Mouse (Mus musculus): ENCODE measurements at regions not wholly inside any gene's neighbourhood (a gene's known extent, or its start where the extent isn't known, plus 50 kb on each side); places are given as distances from the start of the nearest gene placed in this dataset.

GRCm38 (mm10) chr15:60762071-60762470 lies 91.5 kb downstream of the Fam84b start:
- intact Hi-C loops (cut with DNase I) = loop anchor here (2.0 to 5.0 kb wide), 2 partner anchors 60 to 335 kb away; no protein-coding TSS in a partner anchor

GRCm38 (mm10) chr15:60760015-60760437 lies 93.6 kb downstream of the Fam84b start:
- peak; percentile 56 to 72 for DNase-seq
- intact Hi-C loops (cut with DNase I) = loop anchor here (5.0 kb wide), 1 partner anchor 62 kb away; no protein-coding TSS in a partner anchor

More at GRCm38 (mm10) chr15:60762071-60762470, 91.5 kb downstream of the Fam84b start:
- peak; percentile 16 to 31 for DNase-seq

- no peak for DNase-seq
- intact Hi-C loops (cut with DNase I) = no loop called here
Measured at GRCm38 (mm10) chr15:60754246-60754645, 99.3 kb downstream of the Fam84b start.

- intact Hi-C loops (cut with DNase I) = no loop called here
Measured at GRCm38 (mm10) chr15:60739598-60739997, 114.0 kb downstream of the Fam84b start.

GRCm38 (mm10) chr15:60738258-60738657 lies 115.3 kb downstream of the Fam84b start:
- intact Hi-C loops (cut with DNase I) = no loop called here
- DNase-seq = no peak

More at GRCm38 (mm10) chr15:60739598-60739997, 114.0 kb downstream of the Fam84b start:
- no peak for DNase-seq

GRCm38 (mm10) chr15:60732416-60732815 lies 121.2 kb downstream of the Fam84b start:
- intact Hi-C loops (cut with DNase I) = no loop called here
- no peak for DNase-seq

- no peak for DNase-seq
- intact Hi-C loops (cut with DNase I) = no loop called here
Measured at GRCm38 (mm10) chr15:60728754-60729153, 124.8 kb downstream of the Fam84b start.

- no peak for DNase-seq
- intact Hi-C loops (cut with DNase I) = no loop called here
Measured at GRCm38 (mm10) chr15:60728337-60728736, 125.2 kb downstream of the Fam84b start.

- intact Hi-C loops (cut with DNase I) = no loop called here
- DNase-seq = peak; percentile 13 to 27
Measured at GRCm38 (mm10) chr15:60719332-60719731, 134.2 kb downstream of the Fam84b start.

- peak in 1 of 2 experiments; percentile 11 for DNase-seq
- intact Hi-C loops (cut with DNase I) = no loop called here
Measured at GRCm38 (mm10) chr15:60708678-60709077, 144.9 kb downstream of the Fam84b start.

GRCm38 (mm10) chr15:60706009-60706408 lies 147.6 kb downstream of the Fam84b start:
- intact Hi-C loops (cut with DNase I) = no loop called here
- DNase-seq = no peak

- intact Hi-C loops (cut with DNase I) = no loop called here
- no peak for DNase-seq
Measured at GRCm38 (mm10) chr15:60701273-60701672, 152.3 kb downstream of the Fam84b start.

GRCm38 (mm10) chr15:60694746-60695145 lies 158.8 kb downstream of the Fam84b start:
- intact Hi-C loops (cut with DNase I) = loop anchor here (2.0 to 5.0 kb wide), 2 partner anchors 128 to 402 kb away; no protein-coding TSS in a partner anchor
- no peak for DNase-seq

- peak; percentile 11 to 20 for DNase-seq
- intact Hi-C loops (cut with DNase I) = loop anchor here (2.0 to 5.0 kb wide), 2 partner anchors 128 to 403 kb away; no protein-coding TSS in a partner anchor
Measured at GRCm38 (mm10) chr15:60693751-60694500, 159.7 kb downstream of the Fam84b start.

- intact Hi-C loops (cut with DNase I) = loop anchor here (5.0 kb wide), 1 partner anchor 129 kb away; no protein-coding TSS in a partner anchor
- peak; percentile 5 to 7 for DNase-seq
Measured at GRCm38 (mm10) chr15:60692718-60693597, 160.6 kb downstream of the Fam84b start.

- intact Hi-C loops (cut with DNase I) = loop anchor here (5.0 kb wide), 1 partner anchor 130 kb away; no protein-coding TSS in a partner anchor
- DNase-seq = peak in 1 of 2 experiments; percentile 3
Measured at GRCm38 (mm10) chr15:60692149-60692548, 161.4 kb downstream of the Fam84b start.

GRCm38 (mm10) chr15:60677397-60677796 lies 176.2 kb downstream of the Fam84b start:
- DNase-seq = no peak
- intact Hi-C loops (cut with DNase I) = no loop called here

- intact Hi-C loops (cut with DNase I) = no loop called here
- no peak for DNase-seq
Measured at GRCm38 (mm10) chr15:60657572-60657971, 196.0 kb downstream of the Fam84b start.

- intact Hi-C loops (cut with DNase I) = no loop called here
- no peak for DNase-seq
Measured at GRCm38 (mm10) chr15:60655113-60655512, 198.5 kb downstream of the Fam84b start.

GRCm38 (mm10) chr15:60649252-60649651 lies 204.3 kb downstream of the Fam84b start:
- no peak for DNase-seq
- intact Hi-C loops (cut with DNase I) = no loop called here

- intact Hi-C loops (cut with DNase I) = no loop called here
- DNase-seq = no peak
Measured at GRCm38 (mm10) chr15:60641770-60642169, 211.8 kb downstream of the Fam84b start.

All from heart, postnatal 10 days (tissue).